Mouse (Mus musculus): ENCODE results near the gene Mogat1.
"Not testable (repeated sequence)": the region's sequence is repeated elsewhere in the genome, so short reads cannot be mapped to it uniquely, and the experiment has no call there.

Mogat1 gene

GRCm38 (mm10) chr1:78537494-78538010, 26.8 kb downstream of the Mogat1 start:
- DNase-seq (ENCODE audit: low spot score), result peak; percentile 64

- DNase-seq (ENCODE audit: low spot score), result no peak
Measured at GRCm38 (mm10) chr1:78538396-78538795, 27.6 kb downstream of the Mogat1 start.

- DNase-seq (ENCODE audit: low spot score), result no peak
Measured at GRCm38 (mm10) chr1:78539166-78539565, 28.4 kb downstream of the Mogat1 start.

GRCm38 (mm10) chr1:78543631-78544030, 32.8 kb downstream of the Mogat1 start:
- DNase-seq (ENCODE audit: low spot score), result not testable (repeated sequence)

GRCm38 (mm10) chr1:78546258-78546657, 35.5 kb downstream of the Mogat1 start:
- no peak for DNase-seq (ENCODE audit: low spot score)

GRCm38 (mm10) chr1:78548961-78549360, 38.2 kb downstream of the Mogat1 start:
- no peak for DNase-seq (ENCODE audit: low spot score)

GRCm38 (mm10) chr1:78554012-78554666, 43.3 kb downstream of the Mogat1 start:
- DNase-seq (ENCODE audit: low spot score), result no peak

GRCm38 (mm10) chr1:78566963-78567362, 56.2 kb downstream of the Mogat1 start:
- no peak for DNase-seq (ENCODE audit: low spot score)

GRCm38 (mm10) chr1:78567421-78567820, 56.6 kb downstream of the Mogat1 start:
- DNase-seq (ENCODE audit: low spot score), result no peak

- DNase-seq (ENCODE audit: low spot score), result no peak
Measured at GRCm38 (mm10) chr1:78567834-78568507, 57.2 kb downstream of the Mogat1 start.

- DNase-seq (ENCODE audit: low spot score), result no peak
Measured at GRCm38 (mm10) chr1:78569617-78570016, 58.8 kb downstream of the Mogat1 start.

- DNase-seq (ENCODE audit: low spot score), result peak; percentile 20
Measured at GRCm38 (mm10) chr1:78585080-78585479, 74.3 kb downstream of the Mogat1 start.

- DNase-seq (ENCODE audit: low spot score), result no peak
Measured at GRCm38 (mm10) chr1:78586986-78587385, 76.2 kb downstream of the Mogat1 start.
